Mouse (Mus musculus) brown adipose tissue, adult 24 weeks (tissue): ENCODE measurements around the gene Iqcf3. TPM values are rescaled to one million over a fixed set of nuclear protein-coding genes. Genes with fewer than 3 reads are reported as not detected.
"Not testable (repeated sequence)": the region's sequence is repeated elsewhere in the genome, so short reads cannot be mapped to it uniquely, and the experiment has no call there.

ENCODE experiments used
- H3K27ac ChIP-seq: fragments of 200-500 bp; replicated peaks from 2 replicates; pipeline ENCODE4 v1.5.1; 2012; ENCODE audit warnings: low read depth, mild to moderate bottlenecking, low read length
- H3K4me1 ChIP-seq: fragments of 200-500 bp; 2 replicates; pipeline ENCODE4 v1.6.1; 2012; ENCODE audit warnings: low read length, mixed read lengths; ENCODE audit not compliant: control insufficient read depth, insufficient read depth, insufficient read length
- H3K4me3 ChIP-seq: fragments of 200-500 bp; 2 replicates; pipeline ENCODE4 v1.5.1; 2012; ENCODE audit warnings: low read depth, mild to moderate bottlenecking, low read length, moderate library complexity; ENCODE audit not compliant: insufficient read depth
- polyA plus RNA-seq: library from polyadenylated mRNA; stranded (reverse); fragments of >200 nt; gene quantifications from 2 replicates; pipeline ENCODE4 v1.2.4, GENCODE M21; 2012; ENCODE audit not compliant: missing spikeins, insufficient read depth, insufficient read length

Iqcf3 gene
- not detected in 2 replicates for polyA plus RNA-seq

GRCm38 (mm10) chr9:106561531-106561930, at the start of gene Iqcf3:
TSS of gene Iqcf3 (minus strand) at chr9:106561631.
- no peak within 1 kb of the TSS for H3K27ac ChIP-seq
- H3K4me1 ChIP-seq, result no peaks in the 10 kb centered on the region
- H3K4me3 ChIP-seq, result no peak within 1 kb of the TSS

- H3K4me1 ChIP-seq, result no peaks in the 10 kb centered on the region
- no peak overlapping the region for H3K27ac ChIP-seq
- no peak overlapping the region for H3K4me3 ChIP-seq
These were observed 49.3 kb upstream of the Iqcf3 start for GRCm38 (mm10) chr9:106610727-106611126.

DNA sequence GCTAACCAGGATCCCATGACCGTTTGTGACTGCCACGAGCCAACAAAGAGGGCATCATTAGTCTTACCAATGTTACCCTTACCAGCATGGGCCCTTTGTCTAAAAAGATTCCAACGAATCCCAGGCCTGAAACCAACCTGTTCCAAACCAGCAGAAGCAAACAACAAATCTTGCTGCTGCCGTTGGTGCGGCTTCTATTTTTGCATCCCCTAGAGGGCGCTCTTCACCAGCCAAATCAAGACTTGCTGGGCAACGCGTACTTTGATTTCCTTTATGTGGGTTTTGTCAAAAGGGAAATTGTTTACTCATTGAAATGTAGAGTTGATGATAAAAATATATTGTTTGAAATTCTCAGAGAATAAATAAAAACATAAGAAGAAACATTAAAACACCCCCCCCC, 39.1 kb upstream of the Iqcf3 start:
- Histone ChIP-seq H3K4me1 (no peaks in the 10 kb centered on the region), H3K4me3 (no peak overlapping the region), H3K27ac (no peak overlapping the region)

DNA sequence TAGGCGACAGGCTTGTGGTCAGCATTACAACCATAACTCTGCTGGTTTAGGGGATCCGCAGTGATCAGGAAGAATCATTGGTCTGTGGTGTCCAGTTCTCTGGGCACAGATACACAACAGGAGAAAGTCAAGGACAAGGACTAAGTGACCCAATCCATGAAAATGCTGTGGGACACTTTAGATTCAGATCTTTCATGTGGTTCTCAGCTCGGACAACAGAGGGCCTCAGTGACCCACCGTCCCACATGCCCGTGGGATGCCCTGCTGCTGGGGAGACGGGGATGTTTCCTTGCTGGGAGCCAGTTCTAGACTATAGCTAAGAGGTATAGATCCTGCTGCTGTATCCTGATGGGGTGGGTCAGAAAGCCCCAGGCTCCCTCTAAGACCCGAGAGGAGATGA, 37.0 kb upstream of the Iqcf3 start:
- Histone ChIP-seq H3K4me1 (no peaks in the 10 kb centered on the region), H3K4me3 (no peak overlapping the region), H3K27ac (no peak overlapping the region)

GRCm38 (mm10) chr9:106595836-106596235, 34.4 kb upstream of the Iqcf3 start:
- Histone ChIP-seq H3K4me3 (no peak overlapping the region), H3K4me1 (no peaks in the 10 kb centered on the region)

DNA sequence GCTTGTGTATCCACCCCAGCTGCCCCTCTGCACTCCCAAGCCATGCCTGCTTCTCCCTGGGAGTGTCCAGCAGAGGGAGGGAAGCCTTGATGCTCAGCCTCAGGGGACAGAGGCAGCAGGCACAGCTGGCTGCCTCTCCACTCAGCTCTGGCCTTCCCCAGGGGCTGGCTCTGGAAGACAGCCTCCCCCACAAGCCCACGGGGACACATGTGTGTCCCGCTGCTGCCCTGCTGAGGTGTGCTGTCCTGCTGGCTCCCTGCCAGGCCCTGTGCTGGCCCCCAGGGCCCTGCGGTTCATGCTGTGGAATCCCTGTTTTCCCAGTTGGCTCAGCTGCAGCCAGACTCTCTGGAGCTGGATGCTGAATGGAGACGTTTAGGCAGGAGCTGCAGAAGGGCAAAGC, 34.0 kb upstream of the Iqcf3 start:
- H3K4me3 ChIP-seq, H3K4me1 ChIP-seq, H3K27ac ChIP-seq: not testable (repeated sequence)

More at GRCm38 (mm10) chr9:106595836-106596235, 34.4 kb upstream of the Iqcf3 start:
- H3K27ac ChIP-seq, result no peak overlapping the region

GRCm38 (mm10) chr9:106592158-106592557, 30.7 kb upstream of the Iqcf3 start:
- no peak overlapping the region for H3K4me3 ChIP-seq
- no peak overlapping the region for H3K27ac ChIP-seq
- no peaks in the 10 kb centered on the region for H3K4me1 ChIP-seq

GRCm38 (mm10) chr9:106582552-106582951, 21.1 kb upstream of the Iqcf3 start:
- Histone ChIP-seq H3K27ac (no peak overlapping the region), H3K4me3 (no peak overlapping the region), H3K4me1 (no peaks in the 10 kb centered on the region)

DNA sequence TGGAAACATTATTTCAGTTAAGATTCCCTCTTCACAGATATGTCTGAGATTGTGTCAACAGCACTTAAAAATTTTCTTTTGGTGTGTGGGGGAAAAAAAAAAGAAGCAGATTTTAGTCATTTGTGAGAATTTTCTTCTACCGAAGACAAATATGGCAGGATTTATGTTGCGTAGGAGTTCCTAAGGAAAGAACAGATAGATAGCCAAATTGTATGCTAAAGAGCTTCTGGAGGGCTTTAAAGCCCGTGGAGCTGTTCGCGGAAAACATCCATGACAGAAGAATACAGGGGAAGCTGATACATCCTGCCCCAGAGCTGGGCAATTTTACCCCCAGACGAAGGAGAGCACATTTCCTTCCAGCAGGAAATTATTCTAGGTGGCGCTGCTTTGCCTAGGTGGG, 18.6 kb upstream of the Iqcf3 start:
- H3K4me1 ChIP-seq, result no peaks in the 10 kb centered on the region
- H3K27ac ChIP-seq, result no peak overlapping the region
- no peak overlapping the region for H3K4me3 ChIP-seq

DNA sequence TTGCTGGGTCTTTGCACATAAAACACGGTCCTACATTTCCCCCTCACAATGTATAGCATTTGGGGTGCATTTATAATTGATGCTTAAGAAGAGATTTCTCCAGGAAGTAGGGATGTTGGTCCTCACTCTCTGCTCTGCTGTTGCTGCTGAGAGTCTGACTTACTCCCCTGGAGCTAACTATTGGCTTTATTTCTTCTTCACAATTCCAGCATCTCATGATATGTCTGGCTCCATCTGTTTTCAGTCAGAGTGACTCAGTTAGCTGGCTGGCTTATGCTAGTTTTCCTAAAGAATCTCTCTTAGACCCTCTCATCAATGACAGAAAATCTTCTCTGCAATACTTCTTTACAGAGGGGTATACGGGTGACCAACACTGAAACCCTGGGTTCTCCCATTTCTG, 14.7 kb upstream of the Iqcf3 start:
- H3K4me3 ChIP-seq, result no peak overlapping the region
- no peaks in the 10 kb centered on the region for H3K4me1 ChIP-seq
- H3K27ac ChIP-seq, result no peak overlapping the region

- no peaks in the 10 kb centered on the region for H3K4me1 ChIP-seq
- no peak overlapping the region for H3K4me3 ChIP-seq
- H3K27ac ChIP-seq, result no peak overlapping the region
These were observed 11.9 kb upstream of the Iqcf3 start for GRCm38 (mm10) chr9:106573366-106573765.

DNA sequence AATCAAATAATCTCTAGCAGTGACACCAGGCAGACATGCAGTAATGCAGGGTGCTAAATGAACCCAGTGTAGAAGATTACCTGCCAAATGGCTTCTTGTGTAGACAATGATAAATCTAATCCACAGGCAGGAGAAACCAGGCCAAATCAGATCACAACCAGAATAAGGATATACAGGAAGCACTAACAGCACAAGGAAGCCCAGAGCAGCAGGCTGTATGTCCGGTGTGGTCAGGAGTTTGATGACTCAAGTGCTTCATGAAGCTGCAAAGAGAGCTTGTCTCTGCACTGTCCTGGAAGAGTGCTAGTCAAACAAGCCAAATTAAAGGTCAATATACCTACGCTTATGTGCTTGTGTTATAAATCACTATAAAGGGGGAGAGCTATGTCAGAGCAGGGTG, 10.8 kb upstream of the Iqcf3 start:
- Histone ChIP-seq H3K27ac (no peak overlapping the region), H3K4me3 (no peak overlapping the region), H3K4me1 (no peaks in the 10 kb centered on the region)

- H3K4me1 ChIP-seq, result no peaks in the 10 kb centered on the region
- no peak within 1 kb of the TSS for H3K27ac ChIP-seq
- no peak within 1 kb of the TSS for H3K4me3 ChIP-seq
These were observed 9.5 kb upstream of the Iqcf3 start, which contains the start of gene Iqcf4 for GRCm38 (mm10) chr9:106570896-106571295. TSS of gene Iqcf4 (minus strand) at chr9:106570996.

DNA sequence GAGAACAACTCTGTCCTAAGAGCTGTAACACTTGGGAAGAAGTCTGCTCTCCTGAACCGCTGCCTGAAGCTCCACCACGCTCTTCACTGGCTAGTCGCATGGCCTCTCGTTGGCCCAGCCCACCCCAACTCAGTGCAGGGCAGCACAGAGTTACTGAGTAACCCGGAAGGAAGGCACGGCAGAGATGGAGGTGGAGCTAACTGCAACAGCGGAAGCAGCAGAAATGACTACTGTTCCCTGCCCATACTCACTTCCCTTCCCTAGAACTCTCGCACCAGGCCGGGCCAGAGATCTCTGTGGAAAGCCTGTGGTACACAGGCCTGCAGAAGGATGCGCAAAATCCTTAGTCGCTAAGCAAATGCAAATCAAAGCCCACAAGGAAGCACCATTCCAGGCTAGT, 5.0 kb upstream of the Iqcf3 start:
- Histone ChIP-seq H3K4me3 (no peak overlapping the region), H3K27ac (no peak overlapping the region), H3K4me1 (no peaks in the 10 kb centered on the region)

GRCm38 (mm10) chr9:106564025-106564424, 2.6 kb upstream of the Iqcf3 start:
- Histone ChIP-seq H3K4me1 (no peaks in the 10 kb centered on the region), H3K4me3 (no peak overlapping the region), H3K27ac (no peak overlapping the region)

GRCm38 (mm10) chr9:106562291-106562690, 860 bp upstream of the Iqcf3 start:
- Histone ChIP-seq H3K27ac (no peak overlapping the region), H3K4me1 (no peaks in the 10 kb centered on the region), H3K4me3 (no peak overlapping the region)

GRCm38 (mm10) chr9:106534975-106535374, 26.5 kb downstream of the Iqcf3 start:
- Histone ChIP-seq H3K27ac (no peak overlapping the region), H3K4me3 (no peak overlapping the region), H3K4me1 (no peaks in the 10 kb centered on the region)
